Mouse (Mus musculus): ENCODE data around the gene Anp32a. TPM values are rescaled to one million over a fixed set of nuclear protein-coding genes. Genes with fewer than 3 reads are reported as not detected.

Anp32a gene
- total RNA-seq, 1 experiment from 2014 or later: 1,000 TPM

GRCm38 (mm10) chr9:62380351-62380750 lies 39.3 kb downstream of the Anp32a start:
- ATAC-seq (replicated peaks in 1 of 2; ENCODE audit: insufficient read depth in 1 of 2, low FRiP score in 2 of 2, low TSS enrichment in 1 of 2, low read depth in 1 of 2, poor library complexity in 2 of 2, severe bottlenecking in 2 of 2): no peak

- ATAC-seq (replicated peaks in 1 of 2; ENCODE audit: insufficient read depth in 1 of 2, low FRiP score in 2 of 2, low TSS enrichment in 1 of 2, low read depth in 1 of 2, poor library complexity in 2 of 2, severe bottlenecking in 2 of 2): no peak
Observed at GRCm38 (mm10) chr9:62381402-62381913, 40.4 kb downstream of the Anp32a start.

- no peak for ATAC-seq (replicated peaks in 1 of 2; ENCODE audit: insufficient read depth in 1 of 2, low FRiP score in 2 of 2, low TSS enrichment in 1 of 2, low read depth in 1 of 2, poor library complexity in 2 of 2, severe bottlenecking in 2 of 2)
Observed at GRCm38 (mm10) chr9:62382519-62383084, 41.5 kb downstream of the Anp32a start.

- no peak for ATAC-seq (replicated peaks in 1 of 2; ENCODE audit: insufficient read depth in 1 of 2, low FRiP score in 2 of 2, low TSS enrichment in 1 of 2, low read depth in 1 of 2, poor library complexity in 2 of 2, severe bottlenecking in 2 of 2)
Observed at GRCm38 (mm10) chr9:62385062-62385461, 44.0 kb downstream of the Anp32a start.

- no peak for ATAC-seq (replicated peaks in 1 of 2; ENCODE audit: insufficient read depth in 1 of 2, low FRiP score in 2 of 2, low TSS enrichment in 1 of 2, low read depth in 1 of 2, poor library complexity in 2 of 2, severe bottlenecking in 2 of 2)
Observed at GRCm38 (mm10) chr9:62385727-62386518, 44.8 kb downstream of the Anp32a start.

GRCm38 (mm10) chr9:62389735-62390134 lies 48.6 kb downstream of the Anp32a start:
- no peak for ATAC-seq (replicated peaks in 1 of 2; ENCODE audit: insufficient read depth in 1 of 2, low FRiP score in 2 of 2, low TSS enrichment in 1 of 2, low read depth in 1 of 2, poor library complexity in 2 of 2, severe bottlenecking in 2 of 2)

- no peak for ATAC-seq (replicated peaks in 1 of 2; ENCODE audit: insufficient read depth in 1 of 2, low FRiP score in 2 of 2, low TSS enrichment in 1 of 2, low read depth in 1 of 2, poor library complexity in 2 of 2, severe bottlenecking in 2 of 2)
Observed at GRCm38 (mm10) chr9:62393531-62393930, 52.4 kb downstream of the Anp32a start.

GRCm38 (mm10) chr9:62394163-62394562 lies 53.1 kb downstream of the Anp32a start:
- no peak for ATAC-seq (replicated peaks in 1 of 2; ENCODE audit: insufficient read depth in 1 of 2, low FRiP score in 2 of 2, low TSS enrichment in 1 of 2, low read depth in 1 of 2, poor library complexity in 2 of 2, severe bottlenecking in 2 of 2)

GRCm38 (mm10) chr9:62400531-62401170 lies 59.6 kb downstream of the Anp32a start:
- ATAC-seq (replicated peaks in 1 of 2; ENCODE audit: insufficient read depth in 1 of 2, low FRiP score in 2 of 2, low TSS enrichment in 1 of 2, low read depth in 1 of 2, poor library complexity in 2 of 2, severe bottlenecking in 2 of 2): no peak

GRCm38 (mm10) chr9:62401589-62401988 lies 60.5 kb downstream of the Anp32a start:
- ATAC-seq (replicated peaks in 1 of 2; ENCODE audit: insufficient read depth in 1 of 2, low FRiP score in 2 of 2, low TSS enrichment in 1 of 2, low read depth in 1 of 2, poor library complexity in 2 of 2, severe bottlenecking in 2 of 2): no peak

GRCm38 (mm10) chr9:62406423-62407013 lies 65.4 kb downstream of the Anp32a start:
- ATAC-seq (replicated peaks in 1 of 2; ENCODE audit: insufficient read depth in 1 of 2, low FRiP score in 2 of 2, low TSS enrichment in 1 of 2, low read depth in 1 of 2, poor library complexity in 2 of 2, severe bottlenecking in 2 of 2): no peak

GRCm38 (mm10) chr9:62407357-62408146 lies 66.5 kb downstream of the Anp32a start:
- ATAC-seq (replicated peaks in 1 of 2; ENCODE audit: insufficient read depth in 1 of 2, low FRiP score in 2 of 2, low TSS enrichment in 1 of 2, low read depth in 1 of 2, poor library complexity in 2 of 2, severe bottlenecking in 2 of 2): peak; percentile 62

GRCm38 (mm10) chr9:62418742-62419141 lies 77.6 kb downstream of the Anp32a start:
- no peak for ATAC-seq (replicated peaks in 1 of 2; ENCODE audit: insufficient read depth in 1 of 2, low FRiP score in 2 of 2, low TSS enrichment in 1 of 2, low read depth in 1 of 2, poor library complexity in 2 of 2, severe bottlenecking in 2 of 2)

- no peak for ATAC-seq (replicated peaks in 1 of 2; ENCODE audit: insufficient read depth in 1 of 2, low FRiP score in 2 of 2, low TSS enrichment in 1 of 2, low read depth in 1 of 2, poor library complexity in 2 of 2, severe bottlenecking in 2 of 2)
Observed at GRCm38 (mm10) chr9:62420261-62420917, 79.3 kb downstream of the Anp32a start.

- ATAC-seq (replicated peaks in 1 of 2; ENCODE audit: insufficient read depth in 1 of 2, low FRiP score in 2 of 2, low TSS enrichment in 1 of 2, low read depth in 1 of 2, poor library complexity in 2 of 2, severe bottlenecking in 2 of 2): peak; percentile 88 to 93
Observed at GRCm38 (mm10) chr9:62421027-62421426, 79.9 kb downstream of the Anp32a start.

- no peak for ATAC-seq (replicated peaks in 1 of 2; ENCODE audit: insufficient read depth in 1 of 2, low FRiP score in 2 of 2, low TSS enrichment in 1 of 2, low read depth in 1 of 2, poor library complexity in 2 of 2, severe bottlenecking in 2 of 2)
Observed at GRCm38 (mm10) chr9:62421911-62422310, 80.8 kb downstream of the Anp32a start.

- no peak for ATAC-seq (replicated peaks in 1 of 2; ENCODE audit: insufficient read depth in 1 of 2, low FRiP score in 2 of 2, low TSS enrichment in 1 of 2, low read depth in 1 of 2, poor library complexity in 2 of 2, severe bottlenecking in 2 of 2)
Observed at GRCm38 (mm10) chr9:62422926-62423325, 81.8 kb downstream of the Anp32a start.

Measured in hematopoietic stem cell, adult 5-6 weeks (primary cell).